Mouse (Mus musculus): ENCODE data around the gene Fam189b. TPM values are rescaled to one million over a fixed set of nuclear protein-coding genes. Genes with fewer than 3 reads are reported as not detected.

Gene Fam189b
- polyA plus RNA-seq, 2 experiments: 34.5 to 95.5 TPM

GRCm38 (mm10) chr3:89218271-89218670 is 35.3 kb downstream of the Fam189b start:
- Histone ChIP-seq H3K9me3 (ENCODE audit: control insufficient read depth, low read length) (no peaks in the 10 kb centered on the region), H3K4me2 (replicated peaks; ENCODE audit: low read depth, low read length, severe bottlenecking) (no peak overlapping the region), H3K36me3 (ENCODE audit: control insufficient read depth, insufficient read depth, low read length) (peaks cover 26% of the 10 kb centered on the region), H3K27ac (replicated peaks; ENCODE audit: low read depth, low read length) (no peak overlapping the region), H3K4me3 (replicated peaks; ENCODE audit: low read length) (no peak overlapping the region), H3K9ac (ENCODE audit: low read depth, low read length, severe bottlenecking) (no peak overlapping the region), H3K27me3 (ENCODE audit: control insufficient read depth, insufficient read depth, low read length) (no peaks in the 10 kb centered on the region), H3K4me1 (ENCODE audit: control insufficient read depth, insufficient read depth, low read length) (peaks cover 14% of the 10 kb centered on the region)
- WGBS: 92% methylated on average over 1 of the region's 1 CpGs
- DNase-seq (ENCODE audit: low spot score) (no peak), ATAC-seq (ENCODE audit: low FRiP score, low read depth) (no peak)
- no peak for TF ChIP-seq POLR2A (IDR thresholded peaks at IDR 0.05; ENCODE audit: borderline replicate concordance, extremely low read depth, insufficient read depth, insufficient read length)

DNA sequence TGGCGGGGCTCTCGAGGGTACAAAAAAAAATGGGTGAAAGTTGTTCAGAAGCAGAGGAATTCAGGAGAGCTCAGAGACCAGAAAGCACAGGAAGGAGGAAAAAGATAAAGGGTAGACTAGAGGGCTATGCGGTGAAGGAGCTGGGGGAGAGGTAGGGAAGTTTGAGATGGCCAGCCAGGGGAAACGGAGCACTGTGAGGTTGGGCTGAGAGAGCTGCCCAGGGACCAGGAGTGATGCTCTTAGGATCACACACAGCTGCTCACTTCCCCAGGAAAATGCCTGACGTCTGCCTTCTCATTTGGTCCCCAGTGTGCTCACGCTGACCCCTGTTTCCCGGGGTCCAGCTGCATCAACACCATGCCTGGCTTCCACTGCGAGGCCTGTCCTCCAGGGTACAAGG is 36.6 kb downstream of the Fam189b start:
- no peak for TF ChIP-seq POLR2A (IDR thresholded peaks at IDR 0.05; ENCODE audit: borderline replicate concordance, extremely low read depth, insufficient read depth, insufficient read length)
- 42% methylated on average over 8 of the region's 8 CpGs for WGBS
- peaks cover 31% of the 10 kb centered on the region for H3K36me3 ChIP-seq (ENCODE audit: control insufficient read depth, insufficient read depth, low read length)
- no peaks in the 10 kb centered on the region for H3K9me3 ChIP-seq (ENCODE audit: control insufficient read depth, low read length)
- H3K27ac ChIP-seq (replicated peaks; ENCODE audit: low read depth, low read length): no peak overlapping the region
- ATAC-seq (ENCODE audit: low FRiP score, low read depth) (no peak), DNase-seq (ENCODE audit: low spot score) (no peak)
- peaks cover 13% of the 10 kb centered on the region for H3K4me1 ChIP-seq (ENCODE audit: control insufficient read depth, insufficient read depth, low read length)
- 0 out of 2 replicates have a peak overlapping the region, but pooled peaks have one; percentile 7 for H3K9ac ChIP-seq (ENCODE audit: low read depth, low read length, severe bottlenecking)
- no peaks in the 10 kb centered on the region for H3K27me3 ChIP-seq (ENCODE audit: control insufficient read depth, insufficient read depth, low read length)
- H3K4me3 ChIP-seq (replicated peaks; ENCODE audit: low read length): no peak overlapping the region
- no peak overlapping the region for H3K4me2 ChIP-seq (replicated peaks; ENCODE audit: low read depth, low read length, severe bottlenecking)

- no peak for DNase-seq (ENCODE audit: low spot score)
Measured at GRCm38 (mm10) chr3:89221167-89221566, 38.2 kb downstream of the Fam189b start.

DNA sequence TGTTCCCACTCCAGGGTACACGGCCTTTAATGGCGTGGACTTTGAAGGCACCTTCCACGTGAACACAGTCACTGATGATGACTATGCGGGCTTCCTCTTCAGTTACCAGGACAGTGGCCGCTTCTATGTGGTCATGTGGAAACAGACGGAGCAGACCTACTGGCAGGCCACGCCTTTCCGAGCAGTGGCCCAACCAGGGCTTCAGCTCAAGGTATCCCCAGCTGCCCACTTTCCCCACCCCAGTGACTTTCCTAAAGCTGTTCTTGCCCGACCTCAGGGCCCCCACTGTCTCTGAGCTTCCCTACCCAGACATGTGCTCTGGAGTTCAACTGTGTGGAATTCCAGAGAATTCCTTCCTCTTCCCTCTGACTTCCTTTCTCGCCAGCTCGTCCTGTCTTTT is 41.9 kb downstream of the Fam189b start:
- Histone ChIP-seq H3K9me3 (ENCODE audit: control insufficient read depth, low read length) (no peaks in the 10 kb centered on the region), H3K9ac (ENCODE audit: low read depth, low read length, severe bottlenecking) (no peak overlapping the region), H3K27ac (replicated peaks; ENCODE audit: low read depth, low read length) (no peak overlapping the region), H3K4me1 (ENCODE audit: control insufficient read depth, insufficient read depth, low read length) (peaks cover 22% of the 10 kb centered on the region), H3K4me3 (replicated peaks; ENCODE audit: low read length) (no peak overlapping the region), H3K27me3 (ENCODE audit: control insufficient read depth, insufficient read depth, low read length) (no peaks in the 10 kb centered on the region), H3K36me3 (ENCODE audit: control insufficient read depth, insufficient read depth, low read length) (peaks cover 37% of the 10 kb centered on the region), H3K4me2 (replicated peaks; ENCODE audit: low read depth, low read length, severe bottlenecking) (no peak overlapping the region)
- ATAC-seq (ENCODE audit: low FRiP score, low read depth) (no peak), DNase-seq (ENCODE audit: low spot score) (no peak)
- TF ChIP-seq POLR2A (IDR thresholded peaks at IDR 0.05; ENCODE audit: borderline replicate concordance, extremely low read depth, insufficient read depth, insufficient read length): no peak
- 79% methylated on average over 11 of the region's 11 CpGs for WGBS

More at GRCm38 (mm10) chr3:89221167-89221566, 38.2 kb downstream of the Fam189b start:
- no peak overlapping the region for H3K4me3 ChIP-seq (replicated peaks; ENCODE audit: low read length)
- H3K27me3 ChIP-seq (ENCODE audit: control insufficient read depth, insufficient read depth, low read length): no peaks in the 10 kb centered on the region
- ATAC-seq (ENCODE audit: low FRiP score, low read depth): no peak
- H3K27ac ChIP-seq (replicated peaks; ENCODE audit: low read depth, low read length): no peak overlapping the region
- TF ChIP-seq POLR2A (IDR thresholded peaks at IDR 0.05; ENCODE audit: borderline replicate concordance, extremely low read depth, insufficient read depth, insufficient read length): no peak
- H3K4me2 ChIP-seq (replicated peaks; ENCODE audit: low read depth, low read length, severe bottlenecking): no peak overlapping the region
- 46% methylated on average over 5 of the region's 5 CpGs for WGBS
- H3K9me3 ChIP-seq (ENCODE audit: control insufficient read depth, low read length): no peaks in the 10 kb centered on the region
- H3K9ac ChIP-seq (ENCODE audit: low read depth, low read length, severe bottlenecking): no peak overlapping the region
- H3K4me1 ChIP-seq (ENCODE audit: control insufficient read depth, insufficient read depth, low read length): 0 out of 2 replicates have a peak, but pooled peaks cover 3% of the 10 kb centered on the region
- H3K36me3 ChIP-seq (ENCODE audit: control insufficient read depth, insufficient read depth, low read length): peaks cover 43% of the 10 kb centered on the region

- DNase-seq (ENCODE audit: low spot score) (no peak), ATAC-seq (ENCODE audit: low FRiP score, low read depth) (no peak)
- no peak for TF ChIP-seq POLR2A (IDR thresholded peaks at IDR 0.05; ENCODE audit: borderline replicate concordance, extremely low read depth, insufficient read depth, insufficient read length)
- no peak overlapping the region for H3K4me3 ChIP-seq (replicated peaks; ENCODE audit: low read length)
- 0 out of 2 replicates have a peak overlapping the region, but pooled peaks have one; percentile 2 for H3K9ac ChIP-seq (ENCODE audit: low read depth, low read length, severe bottlenecking)
- peaks cover 32% of the 10 kb centered on the region for H3K36me3 ChIP-seq (ENCODE audit: control insufficient read depth, insufficient read depth, low read length)
- H3K27ac ChIP-seq (replicated peaks; ENCODE audit: low read depth, low read length): no peak overlapping the region
- peaks cover 22% of the 10 kb centered on the region for H3K4me1 ChIP-seq (ENCODE audit: control insufficient read depth, insufficient read depth, low read length)
- H3K4me2 ChIP-seq (replicated peaks; ENCODE audit: low read depth, low read length, severe bottlenecking): no peak overlapping the region
- H3K9me3 ChIP-seq (ENCODE audit: control insufficient read depth, low read length): no peaks in the 10 kb centered on the region
- 63% methylated on average over 12 of the region's 12 CpGs for WGBS
- no peaks in the 10 kb centered on the region for H3K27me3 ChIP-seq (ENCODE audit: control insufficient read depth, insufficient read depth, low read length)
Measured at GRCm38 (mm10) chr3:89225321-89225815, 42.4 kb downstream of the Fam189b start.

Measured in limb, embryonic 14.5 days (tissue).